ENCODE assay signal across 8 mouse cellular contexts in the genomic region with DNA sequence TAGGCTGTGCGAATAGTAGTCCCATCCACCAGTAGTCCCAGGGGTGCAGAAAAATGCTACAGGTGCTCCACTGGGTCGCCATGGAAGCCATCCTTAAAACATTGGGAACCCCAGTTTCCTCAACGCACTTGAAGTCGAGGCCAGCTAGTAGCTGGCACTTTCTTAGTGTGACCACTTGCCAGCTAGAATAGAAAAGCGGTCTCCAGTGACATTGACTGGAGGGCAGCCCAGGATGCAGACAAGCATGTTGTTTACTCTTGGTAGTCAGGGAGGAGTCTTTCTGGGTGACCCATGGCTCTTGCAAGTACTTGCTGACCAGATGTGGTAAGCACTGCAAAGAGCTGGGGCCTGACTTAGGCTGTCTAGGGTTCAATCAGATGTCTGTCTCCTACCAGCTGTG. TPM values are rescaled to one million over a fixed set of nuclear protein-coding genes. Genes with fewer than 3 reads are reported as not detected.
DNase-seq lines count a peak whose midpoint lies in the region; ATAC-seq and TF ChIP-seq lines count a peak whose summit lies in the region.

No protein-coding gene starts in this region.

- WGBS in embryonic facial prominence, embryonic 12.5 days, result 58% methylated on average over 5 of the region's 5 CpGs
- WGBS in heart, embryonic 15.5 days, result 63% methylated on average over 5 of the region's 5 CpGs
- WGBS in liver, embryonic 15.5 days (ENCODE audit: insufficient replicate concordance), result 69% methylated on average over 5 of the region's 5 CpGs
- WGBS in stomach, postnatal 0 days, result 54% methylated on average over 5 of the region's 5 CpGs

- TF ChIP-seq CTCF in left cerebral cortex, adult 2 months (IDR thresholded peaks at IDR 0.05), result no peak
- TF ChIP-seq CTCF in stomach, postnatal 0 days (IDR thresholded peaks at IDR 0.05; ENCODE audit: low read depth), result no peak

- no peaks in the 10 kb centered on the region for H3K9me3 ChIP-seq in embryonic facial prominence, embryonic 12.5 days
- no peaks in the 10 kb centered on the region for H3K9me3 ChIP-seq in heart, embryonic 15.5 days (replicated peaks)
- no peaks in the 10 kb centered on the region for H3K9me3 ChIP-seq in liver, embryonic 15.5 days (replicated peaks)
- H3K9me3 ChIP-seq in stomach, postnatal 0 days (ENCODE audit: control insufficient read depth, low read length), result no peaks in the 10 kb centered on the region

- DNase-seq in left cerebral cortex, adult 2 months (ENCODE audit: extremely low spot score in 1 of 2, low spot score in 2 of 2), result no peak
- no peak for DNase-seq in left cerebral cortex, postnatal 10 days (ENCODE audit: extremely low spot score in 1 of 2, low spot score in 2 of 2)
- no peak for DNase-seq in stomach, postnatal 0 days (ENCODE audit: low spot score)
- DNase-seq in thymus, postnatal 14 days, result no peak
- DNase-seq in right cerebral cortex, postnatal 25 days, result no peak

- H3K36me3 ChIP-seq in embryonic facial prominence, embryonic 12.5 days, result peaks cover 20% of the 10 kb centered on the region
- peaks cover 6% of the 10 kb centered on the region; the same call in 1 of the 2 replicates for H3K36me3 ChIP-seq in heart, embryonic 15.5 days
- H3K36me3 ChIP-seq in liver, embryonic 15.5 days (replicated peaks), result peaks cover 21% of the 10 kb centered on the region
- H3K36me3 ChIP-seq in stomach, postnatal 0 days (ENCODE audit: control insufficient read depth, insufficient read depth, low read length), result 0 out of 2 replicates have a peak, but pooled peaks cover 2% of the 10 kb centered on the region

- H3K27me3 ChIP-seq in embryonic facial prominence, embryonic 12.5 days, result no peaks in the 10 kb centered on the region
- H3K27me3 ChIP-seq in heart, embryonic 15.5 days, result no peaks in the 10 kb centered on the region
- H3K27me3 ChIP-seq in liver, embryonic 15.5 days, result no peaks in the 10 kb centered on the region
- no peaks in the 10 kb centered on the region for H3K27me3 ChIP-seq in stomach, postnatal 0 days (ENCODE audit: control insufficient read depth, insufficient read depth, low read length)

- no peak overlapping the region for H3K27ac ChIP-seq in left cerebral cortex, adult 2 months
- peak overlapping the region; percentile 75 for H3K27ac ChIP-seq in embryonic facial prominence, embryonic 12.5 days
- peak overlapping the region; percentile 58; the same call in 1 of the 2 replicates for H3K27ac ChIP-seq in heart, embryonic 15.5 days
- H3K27ac ChIP-seq in liver, embryonic 15.5 days (replicated peaks), result peak overlapping the region; percentile 59
- H3K27ac ChIP-seq in stomach, postnatal 0 days (replicated peaks), result peak overlapping the region; percentile 30; the same call in 1 of the 2 replicates

- H3K4me1 ChIP-seq in embryonic facial prominence, embryonic 12.5 days, result peaks cover 20% of the 10 kb centered on the region; the same call in 1 of the 2 replicates
- peaks cover 17% of the 10 kb centered on the region for H3K4me1 ChIP-seq in heart, embryonic 15.5 days (replicated peaks)
- H3K4me1 ChIP-seq in liver, embryonic 15.5 days (replicated peaks), result peaks cover 27% of the 10 kb centered on the region
- H3K4me1 ChIP-seq in stomach, postnatal 0 days (replicated peaks; ENCODE audit: control insufficient read depth, insufficient read depth), result peaks cover 8% of the 10 kb centered on the region

- H3K4me2 ChIP-seq in embryonic facial prominence, embryonic 12.5 days (replicated peaks), result peak overlapping the region; percentile 65
- H3K4me2 ChIP-seq in heart, embryonic 15.5 days, result peak overlapping the region; percentile 82
- peak overlapping the region; percentile 81 for H3K4me2 ChIP-seq in liver, embryonic 15.5 days
- peak overlapping the region; percentile 61 for H3K4me2 ChIP-seq in stomach, postnatal 0 days (replicated peaks; ENCODE audit: low read depth)

- TF ChIP-seq EP300 in stomach, postnatal 0 days (optimal IDR thresholded peaks at IDR 0.05), result no peak

- intact Hi-C loops in left cerebral cortex, adult 2 months (cut with DNase I), result no loop called here
- intact Hi-C loops in left cerebral cortex, postnatal 10 days (cut with DNase I), result no loop called here

- peak overlapping the region; percentile 79 for H3K4me3 ChIP-seq in left cerebral cortex, adult 2 months
- peak overlapping the region; percentile 61 for H3K4me3 ChIP-seq in embryonic facial prominence, embryonic 12.5 days
- H3K4me3 ChIP-seq in heart, embryonic 15.5 days, result peak overlapping the region; percentile 79
- H3K4me3 ChIP-seq in liver, embryonic 15.5 days (replicated peaks), result peak overlapping the region; percentile 78
- peak overlapping the region; percentile 64; the same call in 1 of the 2 replicates for H3K4me3 ChIP-seq in stomach, postnatal 0 days (ENCODE audit: low read depth, low read length)

- ATAC-seq in embryonic facial prominence, embryonic 12.5 days (ENCODE audit: insufficient number of reproducible peaks, insufficient read depth, low FRiP score, low TSS enrichment), result no peak
- no peak for ATAC-seq in heart, embryonic 15.5 days (replicated peaks; ENCODE audit: insufficient number of reproducible peaks, insufficient read depth, low FRiP score, low read depth)
- no peak for ATAC-seq in liver, embryonic 15.5 days (ENCODE audit: insufficient read depth)
- no peak for ATAC-seq in stomach, postnatal 0 days (ENCODE audit: low FRiP score, low TSS enrichment)

- peak overlapping the region; percentile 61; the same call in 1 of the 2 replicates for H3K9ac ChIP-seq in embryonic facial prominence, embryonic 12.5 days
- H3K9ac ChIP-seq in heart, embryonic 15.5 days, result no peak overlapping the region
- no peak overlapping the region; the same call in 1 of the 2 replicates for H3K9ac ChIP-seq in liver, embryonic 15.5 days
- H3K9ac ChIP-seq in stomach, postnatal 0 days (ENCODE audit: low read length), result peak overlapping the region; percentile 49; the same call in 1 of the 2 replicates

RNA-seq across cellular contexts. Expression of a gene that starts 0.7 kb away (rescaled TPM):
- 10 to 100 TPM; 39.5 to 45.9 TPM for total RNA-seq in left cerebral cortex, adult 2 months (2021)
- total RNA-seq in left cerebral cortex, postnatal 10 days (2021), result 10 to 100 TPM; 62.2 to 67.0 TPM
- polyA plus RNA-seq in embryonic facial prominence, embryonic 12.5 days (2016; fragmentation: Nextera tagmentation; extraction: Ambion mirVana), result 144 and 147 TPM in 2 replicates
- 63.6 and 84.8 TPM in 2 replicates for polyA plus RNA-seq in heart, embryonic 15.5 days (2015; fragmentation: Nextera tagmentation; extraction: Ambion mirVana)
- 46.0 and 47.8 TPM in 2 replicates for polyA plus RNA-seq in liver, embryonic 15.5 days (2015; fragmentation: Nextera tagmentation; extraction: Ambion mirVana)
- polyA plus RNA-seq in stomach, postnatal 0 days (2015; fragmentation: Nextera tagmentation; extraction: Ambion mirVana), result 91.0 and 94.4 TPM in 2 replicates

RNA-seq across cellular contexts. Expression of a gene that starts 14.1 kb away (rescaled TPM):
- total RNA-seq in left cerebral cortex, adult 2 months (2021), result 10 to 100 TPM; 27.9 to 31.8 TPM
- 10 to 100 TPM; 16.4 to 17.6 TPM for total RNA-seq in left cerebral cortex, postnatal 10 days (2021)
- 3.2 and 3.7 TPM in 2 replicates for polyA plus RNA-seq in embryonic facial prominence, embryonic 12.5 days (2016; fragmentation: Nextera tagmentation; extraction: Ambion mirVana)
- 0.38 and 0.52 TPM in 2 replicates for polyA plus RNA-seq in heart, embryonic 15.5 days (2015; fragmentation: Nextera tagmentation; extraction: Ambion mirVana)
- polyA plus RNA-seq in liver, embryonic 15.5 days (2015; fragmentation: Nextera tagmentation; extraction: Ambion mirVana), result 0.17 TPM in 2 replicates
- 0.85 and 1.2 TPM in 2 replicates for polyA plus RNA-seq in stomach, postnatal 0 days (2015; fragmentation: Nextera tagmentation; extraction: Ambion mirVana)

RNA-seq across cellular contexts. Expression of a gene that starts 22.4 kb away (rescaled TPM):
- 10 to 100 TPM; 40.0 to 48.1 TPM for total RNA-seq in left cerebral cortex, adult 2 months (2021)
- total RNA-seq in left cerebral cortex, postnatal 10 days (2021), result 10 to 100 TPM; 36.7 to 41.8 TPM
- polyA plus RNA-seq in embryonic facial prominence, embryonic 12.5 days (2016; fragmentation: Nextera tagmentation; extraction: Ambion mirVana), result 5.6 and 5.7 TPM in 2 replicates
- polyA plus RNA-seq in heart, embryonic 15.5 days (2015; fragmentation: Nextera tagmentation; extraction: Ambion mirVana), result 2.2 and 2.7 TPM in 2 replicates
- 1.0 TPM in 2 replicates for polyA plus RNA-seq in liver, embryonic 15.5 days (2015; fragmentation: Nextera tagmentation; extraction: Ambion mirVana)
- 0.85 and 0.95 TPM in 2 replicates for polyA plus RNA-seq in stomach, postnatal 0 days (2015; fragmentation: Nextera tagmentation; extraction: Ambion mirVana)

RNA-seq across cellular contexts. Expression of a gene that starts 33.2 kb away (rescaled TPM):
- 10 to 100 TPM; 52.7 to 55.3 TPM for total RNA-seq in left cerebral cortex, adult 2 months (2021)
- 10 to 100 TPM; 60.8 to 61.0 TPM for total RNA-seq in left cerebral cortex, postnatal 10 days (2021)
- 141 and 142 TPM in 2 replicates for polyA plus RNA-seq in embryonic facial prominence, embryonic 12.5 days (2016; fragmentation: Nextera tagmentation; extraction: Ambion mirVana)
- 82.6 and 97.3 TPM in 2 replicates for polyA plus RNA-seq in heart, embryonic 15.5 days (2015; fragmentation: Nextera tagmentation; extraction: Ambion mirVana)
- polyA plus RNA-seq in liver, embryonic 15.5 days (2015; fragmentation: Nextera tagmentation; extraction: Ambion mirVana), result 38.1 and 42.8 TPM in 2 replicates
- 67.9 and 78.0 TPM in 2 replicates for polyA plus RNA-seq in stomach, postnatal 0 days (2015; fragmentation: Nextera tagmentation; extraction: Ambion mirVana)

RNA-seq across cellular contexts. Expression of a gene that starts 50.3 kb away (rescaled TPM):
- 10 to 100 TPM; 24.7 to 25.9 TPM for total RNA-seq in left cerebral cortex, adult 2 months (2021)
- total RNA-seq in left cerebral cortex, postnatal 10 days (2021), result 10 to 100 TPM; 22.7 to 27.8 TPM
- polyA plus RNA-seq in embryonic facial prominence, embryonic 12.5 days (2016; fragmentation: Nextera tagmentation; extraction: Ambion mirVana), result 12.0 and 12.1 TPM in 2 replicates
- 6.6 and 9.9 TPM in 2 replicates for polyA plus RNA-seq in heart, embryonic 15.5 days (2015; fragmentation: Nextera tagmentation; extraction: Ambion mirVana)
- polyA plus RNA-seq in liver, embryonic 15.5 days (2015; fragmentation: Nextera tagmentation; extraction: Ambion mirVana), result 9.7 and 10.9 TPM in 2 replicates
- polyA plus RNA-seq in stomach, postnatal 0 days (2015; fragmentation: Nextera tagmentation; extraction: Ambion mirVana), result 6.4 and 7.3 TPM in 2 replicates

Comparison
In these comparisons a context has a peak if more than half of its experiments do, and no peak if none do; other contexts are left out.
1. H3K9ac ChIP-seq: peak in embryonic facial prominence, embryonic 12.5 days (single experiment) and stomach, postnatal 0 days (single experiment); none in heart, embryonic 15.5 days (single experiment) and liver, embryonic 15.5 days (single experiment).
2. Peak in every context shown above with its lines, with median percentiles within 50 percentile points of each other: H3K4me3 ChIP-seq and H3K4me2 ChIP-seq.